Mouse (Mus musculus) CD4-positive, CD25-positive, alpha-beta regulatory T cell, adult 2 months (primary cell): Measurements from ENCODE around the gene Jmjd7.

Experiments
- DNase-seq: peaks from one replicate; pipeline ENCODE4 v3.0.0-alpha.2; 2012; ENCODE audit warnings: low read depth, low spot score

Gene Jmjd7

GRCm38 (mm10) chr2:120026984-120027949 is at the start of gene Jmjd7, which contains the start of gene Gm28042:
Jmjd7 (plus strand) TSS chr2:120027483.
Gm28042 (plus strand) TSS chr2:120027493.
- peak; percentile 96 for DNase-seq

GRCm38 (mm10) chr2:119980343-119980986 is 46.8 kb upstream of the Jmjd7 start:
- no peak for DNase-seq

- no peak for DNase-seq
Observed at GRCm38 (mm10) chr2:119981631-119982030, 45.7 kb upstream of the Jmjd7 start.

- DNase-seq = no peak
Observed at GRCm38 (mm10) chr2:119985871-119986270, 41.4 kb upstream of the Jmjd7 start.

GRCm38 (mm10) chr2:119986369-119986768 is 40.9 kb upstream of the Jmjd7 start:
- no peak for DNase-seq

GRCm38 (mm10) chr2:119987441-119987840 is 39.8 kb upstream of the Jmjd7 start:
- DNase-seq = no peak

GRCm38 (mm10) chr2:119988952-119989351 is 38.3 kb upstream of the Jmjd7 start:
- no peak for DNase-seq

- DNase-seq = no peak
Observed at GRCm38 (mm10) chr2:119990881-119991280, 36.4 kb upstream of the Jmjd7 start.

- no peak for DNase-seq
Observed at GRCm38 (mm10) chr2:119992349-119992748, 34.9 kb upstream of the Jmjd7 start.

GRCm38 (mm10) chr2:119993515-119993914 is 33.8 kb upstream of the Jmjd7 start:
- no peak for DNase-seq

- no peak for DNase-seq
Observed at GRCm38 (mm10) chr2:119994839-119995238, 32.4 kb upstream of the Jmjd7 start.

- no peak for DNase-seq
Observed at GRCm38 (mm10) chr2:119995391-119996281, 31.6 kb upstream of the Jmjd7 start.

- DNase-seq = no peak
Observed at GRCm38 (mm10) chr2:119997354-119997753, 29.9 kb upstream of the Jmjd7 start.

- DNase-seq = no peak
Observed at GRCm38 (mm10) chr2:119999731-120000130, 27.6 kb upstream of the Jmjd7 start.

GRCm38 (mm10) chr2:120000882-120001584 is 26.2 kb upstream of the Jmjd7 start:
- peak; percentile 17 for DNase-seq

GRCm38 (mm10) chr2:120001956-120002355 is 25.3 kb upstream of the Jmjd7 start:
- no peak for DNase-seq

GRCm38 (mm10) chr2:120003970-120004369 is 23.3 kb upstream of the Jmjd7 start:
- DNase-seq = peak; percentile 65

GRCm38 (mm10) chr2:120006696-120007095 is 20.6 kb upstream of the Jmjd7 start:
- no peak for DNase-seq

- DNase-seq = no peak
Observed at GRCm38 (mm10) chr2:120007680-120008210, 19.5 kb upstream of the Jmjd7 start.

- peak; percentile 16 for DNase-seq
Observed at GRCm38 (mm10) chr2:120008672-120009071, 18.6 kb upstream of the Jmjd7 start.
